Mouse (Mus musculus): ENCODE results near the gene Rnf24.
A peak's percentile ranks its signal among the peaks of the same experiment; 100 is the strongest.

DNA sequence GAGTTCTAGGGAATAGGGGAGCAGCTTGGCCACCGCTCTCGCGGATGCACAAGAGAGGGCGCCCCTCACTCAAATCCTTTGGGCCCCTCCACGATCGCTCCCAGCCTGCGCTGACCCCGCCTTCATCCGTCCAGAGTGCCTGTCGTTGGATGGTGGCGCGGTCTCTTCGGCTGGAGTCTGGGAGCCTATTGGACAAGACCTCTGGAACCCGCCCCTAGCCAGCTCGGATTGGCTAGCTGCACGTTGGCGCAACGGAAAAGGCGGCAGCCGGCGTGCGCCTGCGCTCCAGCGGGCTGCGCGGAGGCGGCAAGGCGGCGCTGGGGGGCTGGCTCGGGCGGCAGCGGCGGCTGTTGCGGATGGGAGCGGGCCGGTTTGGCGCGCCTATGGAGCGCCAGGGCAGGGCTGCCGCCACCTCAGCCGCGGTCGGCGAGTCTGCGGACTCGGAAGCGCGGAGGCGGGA lies 90.4 kb downstream of the Rnf24 start, which contains the start of gene Pank2:
- TF ChIP-seq CTCF (IDR thresholded peaks at IDR 0.05; ENCODE audit: low read depth, low read length) (peak; percentile 5), POLR2A (IDR thresholded peaks at IDR 0.05; ENCODE audit: insufficient read depth, low read length) (peak; percentile 18)

Data from ES-Bruce4 (cell line).